Mouse (Mus musculus) MN1 (cell line): ENCODE measurements around the gene Snx3.

Experiments used
- DNase-seq: peaks from one replicate; pipeline ENCODE4 v3.0.0-alpha.2; 2016; ENCODE audit warnings: low spot score

The Snx3 gene

GRCm38 (mm10) chr10:42501775-42502348, at the start of gene Snx3:
Snx3 (plus strand) TSS chr10:42502030.
- DNase-seq, result peak; percentile 100

- peak; percentile 35 for DNase-seq
Observed at GRCm38 (mm10) chr10:42454266-42454665, 47.6 kb upstream of the Snx3 start.

GRCm38 (mm10) chr10:42454690-42455089, 47.1 kb upstream of the Snx3 start:
- no peak for DNase-seq

- DNase-seq, result no peak
Observed at GRCm38 (mm10) chr10:42455981-42456380, 45.8 kb upstream of the Snx3 start.

- DNase-seq, result peak; percentile 43
Observed at GRCm38 (mm10) chr10:42457557-42458191, 44.2 kb upstream of the Snx3 start.

- no peak for DNase-seq
Observed at GRCm38 (mm10) chr10:42464224-42464623, 37.6 kb upstream of the Snx3 start.

GRCm38 (mm10) chr10:42464805-42465204, 37.0 kb upstream of the Snx3 start:
- no peak for DNase-seq

DNA sequence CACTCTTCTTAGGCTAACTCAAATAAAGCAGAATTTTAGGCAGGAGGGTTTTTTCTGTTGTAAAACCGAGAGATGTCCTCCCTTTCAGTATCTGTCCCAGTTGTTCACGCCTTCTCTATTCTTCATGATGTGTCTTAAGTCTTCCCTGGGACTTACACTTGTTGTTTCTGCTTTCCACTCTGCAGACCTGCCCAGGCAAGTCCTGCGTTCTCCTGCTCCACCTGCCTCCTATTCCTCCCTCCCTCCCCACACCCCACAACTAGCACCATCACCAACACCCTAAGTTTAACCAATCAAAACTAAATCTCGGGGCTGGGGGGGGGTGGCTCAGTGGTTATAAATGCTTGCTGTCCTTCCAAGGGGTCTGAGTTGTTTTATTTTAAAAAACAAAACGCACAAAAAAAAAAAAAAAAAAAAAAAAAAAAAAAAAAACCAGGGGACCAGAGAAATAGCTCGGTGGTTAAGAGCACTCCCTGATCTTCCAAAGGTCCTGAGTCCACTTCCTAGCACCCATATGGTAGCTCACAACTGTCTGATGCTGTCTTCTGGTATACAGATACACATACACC, 26.8 kb upstream of the Snx3 start:
- no peak for DNase-seq

DNA sequence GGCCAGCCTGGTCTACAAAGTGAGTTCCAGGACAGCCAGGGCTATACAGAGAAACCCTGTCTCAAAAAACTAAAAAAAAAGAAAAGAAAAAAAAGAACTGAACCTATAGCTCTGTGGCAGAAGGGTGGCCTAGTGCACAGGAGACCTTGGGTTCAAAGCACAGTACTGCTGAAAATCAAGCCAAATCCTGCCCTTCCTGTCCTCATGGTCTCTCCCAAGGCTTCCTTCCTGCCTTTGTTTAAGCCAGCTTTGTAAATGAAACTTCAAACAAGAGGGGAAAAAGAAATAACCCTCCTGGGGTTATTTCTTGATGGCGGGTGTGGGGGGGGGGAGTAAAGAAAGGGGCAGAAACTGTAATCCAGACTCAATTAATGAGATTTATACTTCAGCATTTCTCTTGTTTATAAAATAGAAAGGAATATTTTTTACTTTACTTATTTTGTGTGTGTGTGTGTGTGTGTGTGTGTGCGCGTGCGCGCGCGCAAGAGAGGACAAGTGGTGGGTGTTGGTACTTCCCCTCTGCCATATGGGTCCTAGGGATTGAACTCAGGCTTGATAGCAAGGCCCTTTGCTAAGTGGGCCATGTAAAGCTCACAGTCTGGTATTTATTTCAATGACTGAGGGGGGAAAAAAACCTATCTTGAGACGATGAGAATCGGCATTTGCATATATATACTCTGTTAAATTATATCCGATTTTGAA, 24.9 kb upstream of the Snx3 start:
- peak; percentile 31 for DNase-seq

- DNase-seq, result no peak
Observed at GRCm38 (mm10) chr10:42477550-42478340, 24.1 kb upstream of the Snx3 start.

GRCm38 (mm10) chr10:42478341-42478720, 23.5 kb upstream of the Snx3 start, which contains the start of gene Afg1l:
Afg1l (minus strand) TSS chr10:42478565.
- DNase-seq, result peak; percentile 100

DNA sequence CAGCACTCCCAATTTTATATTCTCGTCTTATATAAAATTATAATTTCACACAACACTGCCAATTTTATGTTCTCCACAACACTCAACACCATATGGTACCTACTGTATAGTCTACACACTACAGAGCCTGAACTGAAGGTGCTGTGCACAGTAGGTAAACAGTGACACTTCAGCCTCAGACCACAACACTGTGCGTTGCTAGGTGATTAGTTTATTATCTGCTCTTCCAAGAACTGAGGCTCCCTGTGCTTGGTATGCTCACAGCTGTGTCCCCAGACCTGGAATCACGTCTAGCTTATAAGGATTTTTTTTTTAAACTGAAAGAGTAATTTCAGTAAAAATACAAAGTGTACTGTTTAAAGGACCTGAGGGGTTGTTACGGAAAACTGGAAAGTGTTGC, 21.1 kb upstream of the Snx3 start:
- DNase-seq, result no peak

DNA sequence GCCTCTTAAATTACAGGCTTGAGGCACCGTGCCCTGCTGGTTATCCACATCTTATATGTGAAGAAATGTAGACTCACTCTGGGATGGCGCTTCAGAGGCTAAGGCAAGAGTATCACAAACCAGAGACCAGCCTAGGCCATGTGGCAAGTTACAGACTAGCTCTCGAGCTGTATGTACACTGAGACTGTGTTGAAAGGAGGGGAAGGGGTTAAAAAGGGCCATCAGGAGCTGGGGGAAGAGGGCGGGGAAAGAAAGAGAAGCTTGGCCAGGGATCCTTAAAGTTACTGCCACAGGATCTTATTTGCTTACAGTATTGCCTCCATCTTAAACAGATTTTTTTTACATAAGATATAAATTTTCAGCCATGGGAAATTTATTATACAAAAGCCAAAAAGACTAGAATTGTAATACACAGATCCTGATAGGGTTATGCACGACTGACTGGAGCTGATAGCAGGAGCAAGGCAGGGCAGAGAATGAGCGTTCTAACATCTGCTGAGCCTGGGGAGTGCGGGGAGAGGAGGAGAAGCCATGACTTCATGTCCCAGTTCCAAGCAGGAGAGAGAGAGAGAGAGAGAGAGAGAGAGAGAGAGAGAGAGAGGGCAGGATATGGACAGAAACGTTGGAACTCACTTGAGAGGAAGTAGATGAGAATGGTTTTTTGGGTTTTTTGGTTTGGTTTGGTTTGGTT, 13.1 kb upstream of the Snx3 start:
- no peak for DNase-seq

- DNase-seq, result peak; percentile 37
Observed at GRCm38 (mm10) chr10:42491158-42491557, 10.7 kb upstream of the Snx3 start.

DNA sequence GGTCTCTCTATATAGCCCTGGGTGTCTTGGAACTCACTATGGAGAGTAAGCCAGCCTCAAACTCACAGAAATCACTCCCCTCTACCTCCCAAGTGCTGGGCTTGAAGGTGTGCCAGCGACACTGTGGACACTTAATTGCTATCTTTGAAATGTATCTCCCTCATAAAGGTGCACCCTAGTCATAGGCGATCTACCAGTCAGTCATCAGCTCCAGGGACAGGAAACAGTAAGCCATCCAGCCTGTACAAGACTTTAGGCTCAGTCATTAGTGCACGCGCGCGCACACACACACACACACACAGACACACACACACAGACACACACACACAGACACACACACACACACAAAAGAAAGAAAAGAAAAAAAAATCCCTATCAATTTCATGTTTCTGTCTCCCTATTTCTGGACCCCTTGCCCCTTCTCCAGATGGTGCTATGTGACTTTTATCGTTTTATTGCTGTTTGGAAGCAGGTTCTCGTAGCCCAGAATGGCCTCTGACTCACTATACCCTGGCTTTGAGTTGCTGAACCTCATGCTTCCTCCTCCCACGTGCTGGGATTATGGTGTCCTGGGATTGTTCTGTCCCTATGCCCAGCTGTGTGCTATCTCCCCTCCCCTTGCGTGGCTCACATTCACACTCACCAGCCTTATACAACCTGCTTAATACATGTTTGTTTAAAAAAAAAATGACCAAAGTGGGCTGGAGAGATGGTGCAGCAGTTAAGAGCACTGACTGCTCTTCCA, 9.6 kb upstream of the Snx3 start:
- DNase-seq, result no peak

DNA sequence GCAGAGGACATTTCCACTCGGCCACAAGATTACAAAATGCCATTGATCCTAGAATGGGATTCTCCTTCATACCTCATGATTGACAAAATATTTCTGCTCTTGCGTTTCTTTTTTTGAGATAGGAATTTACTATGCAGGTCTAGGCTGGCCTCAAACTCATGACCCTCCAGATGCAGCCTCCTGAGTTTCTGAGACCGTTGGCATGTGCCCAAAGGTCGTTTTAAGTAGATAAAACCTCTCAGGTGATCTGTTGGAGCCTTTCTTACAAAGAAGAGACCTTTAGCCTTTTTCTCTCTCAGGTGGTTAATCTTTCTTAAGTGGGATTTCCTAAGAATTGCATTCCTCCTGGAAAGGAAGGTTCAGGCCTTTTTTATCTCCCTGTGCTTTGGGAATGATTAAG, 8.8 kb upstream of the Snx3 start:
- no peak for DNase-seq

DNA sequence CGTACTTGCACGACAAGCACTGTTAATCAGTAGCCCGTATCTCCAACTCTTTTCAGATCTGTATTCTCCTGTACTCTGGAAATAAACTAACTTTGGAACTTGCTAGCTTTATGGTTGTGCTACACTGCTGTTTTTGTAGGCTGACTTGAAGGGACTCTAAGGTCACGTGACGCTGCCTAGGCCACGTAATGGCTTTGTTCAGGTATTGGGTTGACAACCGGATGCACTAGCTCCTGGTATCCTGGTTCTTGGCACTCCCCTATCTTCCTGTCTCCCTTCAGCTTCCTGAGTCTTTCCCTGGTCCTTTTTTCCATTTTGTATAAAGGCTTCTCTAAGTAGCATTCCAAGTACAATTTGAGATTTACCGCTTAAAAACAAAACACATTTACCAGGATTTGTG, 1.2 kb upstream of the Snx3 start:
- no peak for DNase-seq

- DNase-seq, result peak; percentile 43
Observed at GRCm38 (mm10) chr10:42501161-42501560, 669 bp upstream of the Snx3 start.

GRCm38 (mm10) chr10:42502349-42503111, 700 bp downstream of the Snx3 start:
- peak; percentile 86 for DNase-seq

DNA sequence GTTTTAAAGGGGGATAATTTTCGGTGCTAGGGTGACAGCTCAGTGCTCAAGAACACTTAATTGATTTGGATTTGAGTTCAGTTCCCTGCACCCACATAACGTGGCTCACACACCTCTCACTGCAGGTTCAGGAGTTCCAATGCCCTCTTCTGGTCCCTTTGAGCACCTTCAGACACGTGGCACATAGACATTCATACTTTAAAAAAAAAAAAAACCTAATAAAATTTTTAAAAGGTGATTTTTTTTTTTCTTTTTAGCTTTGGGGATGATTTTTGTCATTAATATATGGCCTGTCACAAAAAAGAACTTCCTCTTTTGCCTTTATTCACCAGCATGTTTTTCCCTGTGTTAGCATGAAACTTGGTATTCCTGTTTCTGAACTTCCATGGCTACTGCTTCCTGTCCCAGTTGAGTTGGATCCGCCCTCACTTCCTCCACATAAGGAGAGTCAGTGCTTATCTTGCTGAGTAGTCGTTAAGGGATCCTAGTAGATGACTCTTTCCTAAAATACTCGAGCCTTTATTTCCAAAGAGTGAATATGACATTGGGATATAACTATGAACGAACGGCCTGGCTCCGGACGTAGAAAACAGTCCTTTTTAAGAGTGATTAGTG, 2.4 kb downstream of the Snx3 start:
- no peak for DNase-seq
